Mouse (Mus musculus): ENCODE measurements around the gene Hist1h2ae. TPM values are rescaled to one million over a fixed set of nuclear protein-coding genes. Genes with fewer than 3 reads are reported as not detected.
A peak's percentile ranks its signal among the peaks of the same experiment; 100 is the strongest.

Hist1h2ae gene
- total and polyA plus RNA-seq, 2 experiments from 2014 or later: 5.9 to 98.8 TPM

GRCm38 (mm10) chr13:23605052-23605451 lies 34.0 kb upstream of the Hist1h2ae start:
- no peak overlapping the region for H3K27ac ChIP-seq (ENCODE audit: low read depth, low read length)
- no peak overlapping the region for H3K9ac ChIP-seq (replicated peaks; ENCODE audit: low read length, poor library complexity, severe bottlenecking)
- no peaks in the 10 kb centered on the region for H3K9me3 ChIP-seq (ENCODE audit: low read length)
- 92% methylated on average over 3 of the region's 3 CpGs for WGBS
- no peak for ATAC-seq (ENCODE audit: low FRiP score)
- no peaks in the 10 kb centered on the region for H3K4me1 ChIP-seq (ENCODE audit: insufficient read depth, low read length)
- H3K27me3 ChIP-seq (ENCODE audit: insufficient read depth, low read length): no peaks in the 10 kb centered on the region
- H3K4me2 ChIP-seq (ENCODE audit: low read depth, low read length, poor library complexity, severe bottlenecking): no peak overlapping the region
- H3K36me3 ChIP-seq (ENCODE audit: insufficient read depth, low read length): no peaks in the 10 kb centered on the region
- H3K4me3 ChIP-seq (ENCODE audit: low read depth, low read length): no peak overlapping the region
- no peak for TF ChIP-seq CTCF (IDR thresholded peaks at IDR 0.05)
- DNase-seq (ENCODE audit: low spot score): no peak

GRCm38 (mm10) chr13:23604452-23604851 lies 33.4 kb upstream of the Hist1h2ae start:
- WGBS: 92% methylated on average over 3 of the region's 3 CpGs
- H3K9ac ChIP-seq (replicated peaks; ENCODE audit: low read length, poor library complexity, severe bottlenecking): no peak overlapping the region
- no peak for DNase-seq (ENCODE audit: low spot score)

GRCm38 (mm10) chr13:23603182-23603699 lies 32.2 kb upstream of the Hist1h2ae start:
- no peaks in the 10 kb centered on the region for H3K4me1 ChIP-seq (ENCODE audit: insufficient read depth, low read length)
- no peak overlapping the region for H3K4me3 ChIP-seq (ENCODE audit: low read depth, low read length)
- DNase-seq (ENCODE audit: low spot score) (no peak), ATAC-seq (ENCODE audit: low FRiP score) (no peak)
- no peak overlapping the region for H3K27ac ChIP-seq (ENCODE audit: low read depth, low read length)
- no peak overlapping the region for H3K9ac ChIP-seq (replicated peaks; ENCODE audit: low read length, poor library complexity, severe bottlenecking)
- no peaks in the 10 kb centered on the region for H3K27me3 ChIP-seq (ENCODE audit: insufficient read depth, low read length)
- TF ChIP-seq CTCF (IDR thresholded peaks at IDR 0.05): no peak
- no peaks in the 10 kb centered on the region for H3K36me3 ChIP-seq (ENCODE audit: insufficient read depth, low read length)
- 82% methylated on average over 7 of the region's 7 CpGs for WGBS
- H3K9me3 ChIP-seq (ENCODE audit: low read length): no peaks in the 10 kb centered on the region
- no peak overlapping the region for H3K4me2 ChIP-seq (ENCODE audit: low read depth, low read length, poor library complexity, severe bottlenecking)

More at GRCm38 (mm10) chr13:23604452-23604851, 33.4 kb upstream of the Hist1h2ae start:
- no peaks in the 10 kb centered on the region for H3K4me1 ChIP-seq (ENCODE audit: insufficient read depth, low read length)
- H3K4me3 ChIP-seq (ENCODE audit: low read depth, low read length): no peak overlapping the region
- no peak overlapping the region for H3K27ac ChIP-seq (ENCODE audit: low read depth, low read length)
- no peak for ATAC-seq (ENCODE audit: low FRiP score)
- H3K36me3 ChIP-seq (ENCODE audit: insufficient read depth, low read length): no peaks in the 10 kb centered on the region
- TF ChIP-seq CTCF (IDR thresholded peaks at IDR 0.05): no peak
- H3K27me3 ChIP-seq (ENCODE audit: insufficient read depth, low read length): no peaks in the 10 kb centered on the region
- no peaks in the 10 kb centered on the region for H3K9me3 ChIP-seq (ENCODE audit: low read length)
- H3K4me2 ChIP-seq (ENCODE audit: low read depth, low read length, poor library complexity, severe bottlenecking): no peak overlapping the region

GRCm38 (mm10) chr13:23597957-23598356 lies 26.9 kb upstream of the Hist1h2ae start:
- H3K9ac ChIP-seq (replicated peaks; ENCODE audit: low read length, poor library complexity, severe bottlenecking): no peak overlapping the region
- WGBS: 6% methylated on average over 9 of the region's 9 CpGs
- H3K4me1 ChIP-seq (ENCODE audit: insufficient read depth, low read length): no peaks in the 10 kb centered on the region
- ATAC-seq (ENCODE audit: low FRiP score) (no peak), DNase-seq (ENCODE audit: low spot score) (peak; percentile 79)
- H3K4me2 ChIP-seq (ENCODE audit: low read depth, low read length, poor library complexity, severe bottlenecking): no peak overlapping the region
- H3K36me3 ChIP-seq (ENCODE audit: insufficient read depth, low read length): no peaks in the 10 kb centered on the region
- H3K9me3 ChIP-seq (ENCODE audit: low read length): no peaks in the 10 kb centered on the region
- no peaks in the 10 kb centered on the region for H3K27me3 ChIP-seq (ENCODE audit: insufficient read depth, low read length)
- peak; percentile 88 for TF ChIP-seq CTCF (IDR thresholded peaks at IDR 0.05)
- no peak overlapping the region for H3K4me3 ChIP-seq (ENCODE audit: low read depth, low read length)
- H3K27ac ChIP-seq (ENCODE audit: low read depth, low read length): no peak overlapping the region

GRCm38 (mm10) chr13:23595622-23596372 lies 24.8 kb upstream of the Hist1h2ae start:
- H3K9ac ChIP-seq (replicated peaks; ENCODE audit: low read length, poor library complexity, severe bottlenecking): no peak overlapping the region
- 85% methylated on average over 7 of the region's 7 CpGs for WGBS
- H3K4me1 ChIP-seq (ENCODE audit: insufficient read depth, low read length): no peaks in the 10 kb centered on the region
- DNase-seq (ENCODE audit: low spot score) (no peak), ATAC-seq (ENCODE audit: low FRiP score) (no peak)
- H3K27ac ChIP-seq (ENCODE audit: low read depth, low read length): no peak overlapping the region
- no peak overlapping the region for H3K4me3 ChIP-seq (ENCODE audit: low read depth, low read length)
- H3K4me2 ChIP-seq (ENCODE audit: low read depth, low read length, poor library complexity, severe bottlenecking): no peak overlapping the region
- no peaks in the 10 kb centered on the region for H3K27me3 ChIP-seq (ENCODE audit: insufficient read depth, low read length)
- no peaks in the 10 kb centered on the region for H3K9me3 ChIP-seq (ENCODE audit: low read length)
- TF ChIP-seq CTCF (IDR thresholded peaks at IDR 0.05): no peak
- no peaks in the 10 kb centered on the region for H3K36me3 ChIP-seq (ENCODE audit: insufficient read depth, low read length)

GRCm38 (mm10) chr13:23595185-23595584 lies 24.2 kb upstream of the Hist1h2ae start:
- Histone ChIP-seq H3K9ac (replicated peaks; ENCODE audit: low read length, poor library complexity, severe bottlenecking) (no peak overlapping the region), H3K27me3 (ENCODE audit: insufficient read depth, low read length) (no peaks in the 10 kb centered on the region), H3K4me2 (ENCODE audit: low read depth, low read length, poor library complexity, severe bottlenecking) (no peak overlapping the region), H3K27ac (ENCODE audit: low read depth, low read length) (no peak overlapping the region), H3K9me3 (ENCODE audit: low read length) (no peaks in the 10 kb centered on the region), H3K36me3 (ENCODE audit: insufficient read depth, low read length) (no peaks in the 10 kb centered on the region), H3K4me1 (ENCODE audit: insufficient read depth, low read length) (no peaks in the 10 kb centered on the region), H3K4me3 (ENCODE audit: low read depth, low read length) (no peak overlapping the region)
- no peak for TF ChIP-seq CTCF (IDR thresholded peaks at IDR 0.05)
- no peak for ATAC-seq (ENCODE audit: low FRiP score)
- WGBS: 78% methylated on average over 2 of the region's 2 CpGs
- DNase-seq (ENCODE audit: low spot score): no peak
